Mouse (Mus musculus) gastrocnemius, adult 2 months (tissue): Measurements from ENCODE around the gene Amotl1. TPM values are rescaled to one million over a fixed set of nuclear protein-coding genes. Genes with fewer than 3 reads are reported as not detected.
"Not testable (repeated sequence)": the region's sequence is repeated elsewhere in the genome, so short reads cannot be mapped to it uniquely, and the experiment has no call there.

Source experiments
- DNase-seq: peaks from one replicate; pipeline ENCODE4 v3.0.0; 2022
- H3K27ac ChIP-seq: fragments of 200-600 bp; 2 replicates; pipeline ENCODE4 v1.8.1; 2022; ENCODE audit warnings: mild to moderate bottlenecking
- H3K4me3 ChIP-seq: fragments of 200-600 bp; 2 replicates; pipeline ENCODE4 v1.8.1; 2022; ENCODE audit warnings: mild to moderate bottlenecking, moderate library complexity
- CTCF ChIP-seq: fragments of 200-600 bp; IDR thresholded peaks from 2 replicates; pipeline ENCODE4 v1.8.1; 2022; ENCODE audit warnings: antibody characterized with exemption, mild to moderate bottlenecking, moderate library complexity
- intact Hi-C: fragments of 180-260 bp; cut with DNase I; formaldehyde crosslinking; loops from one replicate; pipeline ENCODE4 v1.15.1; 2025
- total RNA-seq, 2 experiments: library from RNA; stranded (reverse); gene quantifications; 2 replicates each; pipeline ENCODE4 v1.2.3; 2021

Gene Amotl1
- total RNA-seq, 2 experiments from 2014 or later, result 397 to 399 TPM

GRCm38 (mm10) chr9:14593880-14594279 is 51.0 kb downstream of the Amotl1 start:
- H3K27ac ChIP-seq, result peak overlapping the region; percentile 91
- no peak for TF ChIP-seq CTCF
- no peak overlapping the region for H3K4me3 ChIP-seq
- intact Hi-C loops, result no loop called here
- DNase-seq, result peak; percentile 56

GRCm38 (mm10) chr9:14590666-14591065 is 54.2 kb downstream of the Amotl1 start:
- intact Hi-C loops, result no loop called here
- no peak for DNase-seq
- no peak overlapping the region for H3K4me3 ChIP-seq
- peak overlapping the region; percentile 68 for H3K27ac ChIP-seq
- TF ChIP-seq CTCF, result no peak

- intact Hi-C loops, result loop anchor here (5.0 kb wide), 1 partner anchor 41 kb away; no protein-coding TSS in a partner anchor
- Histone ChIP-seq H3K4me3 (no peak overlapping the region), H3K27ac (peak overlapping the region; percentile 68)
- peak; percentile 61 for DNase-seq
- TF ChIP-seq CTCF, result no peak
Measured at GRCm38 (mm10) chr9:14588690-14589089, 56.2 kb downstream of the Amotl1 start.

- intact Hi-C loops, result loop anchor here (5.0 kb wide), 1 partner anchor 38 kb away; no protein-coding TSS in a partner anchor
- peak overlapping the region; percentile 63; the same call in 1 of the 2 replicates for H3K27ac ChIP-seq
- DNase-seq, result no peak
- H3K4me3 ChIP-seq, result no peak overlapping the region
- no peak for TF ChIP-seq CTCF
Measured at GRCm38 (mm10) chr9:14585702-14586101, 59.2 kb downstream of the Amotl1 start.

GRCm38 (mm10) chr9:14578960-14579359 is 65.9 kb downstream of the Amotl1 start:
- intact Hi-C loops, result no loop called here
- no peak overlapping the region for H3K27ac ChIP-seq

GRCm38 (mm10) chr9:14576359-14576758 is 68.5 kb downstream of the Amotl1 start:
- intact Hi-C loops, H3K4me3 ChIP-seq: not testable (repeated sequence)
- peak overlapping the region; percentile 67 for H3K27ac ChIP-seq
- DNase-seq, result peak; percentile 58

More at GRCm38 (mm10) chr9:14578960-14579359, 65.9 kb downstream of the Amotl1 start:
- DNase-seq, result no peak
- no peak overlapping the region for H3K4me3 ChIP-seq
- 0 out of 2 replicates have a peak, but pooled peaks have one; percentile 1 for TF ChIP-seq CTCF

- Histone ChIP-seq H3K27ac (peak overlapping the region; percentile 67), H3K4me3 (no peak overlapping the region)
- TF ChIP-seq CTCF, result no peak
- peak; percentile 47 for DNase-seq
- intact Hi-C loops, result no loop called here
Measured at GRCm38 (mm10) chr9:14574760-14575399, 70.0 kb downstream of the Amotl1 start.

- Histone ChIP-seq H3K4me3 (no peak overlapping the region), H3K27ac (no peak overlapping the region)
- DNase-seq, result no peak
- TF ChIP-seq CTCF, result no peak
- intact Hi-C loops, result no loop called here
Measured at GRCm38 (mm10) chr9:14569175-14569975, 75.5 kb downstream of the Amotl1 start.

- intact Hi-C loops, result no loop called here
- Histone ChIP-seq H3K4me3 (no peak overlapping the region), H3K27ac (no peak overlapping the region)
- no peak for TF ChIP-seq CTCF
- no peak for DNase-seq
Measured at GRCm38 (mm10) chr9:14568487-14568886, 76.4 kb downstream of the Amotl1 start.

GRCm38 (mm10) chr9:14564486-14564885 is 80.4 kb downstream of the Amotl1 start:
- Histone ChIP-seq H3K4me3 (no peak overlapping the region), H3K27ac (no peak overlapping the region)
- no peak for TF ChIP-seq CTCF
- intact Hi-C loops, result no loop called here
- DNase-seq, result no peak

- Histone ChIP-seq H3K27ac (peak overlapping the region; percentile 54), H3K4me3 (no peak overlapping the region)
- TF ChIP-seq CTCF, result no peak
- intact Hi-C loops, result no loop called here
- DNase-seq, result peak; percentile 81
Measured at GRCm38 (mm10) chr9:14563351-14563750, 81.5 kb downstream of the Amotl1 start.

GRCm38 (mm10) chr9:14560545-14560944 is 84.3 kb downstream of the Amotl1 start:
- DNase-seq, result no peak
- TF ChIP-seq CTCF, result no peak
- Histone ChIP-seq H3K4me3 (no peak overlapping the region), H3K27ac (no peak overlapping the region)
- intact Hi-C loops, result no loop called here

- intact Hi-C loops, result no loop called here
Measured at GRCm38 (mm10) chr9:14559996-14560395, 84.9 kb downstream of the Amotl1 start.

More at GRCm38 (mm10) chr9:14559996-14560395, 84.9 kb downstream of the Amotl1 start:
- peak overlapping the region; percentile 25; the same call in 1 of the 2 replicates for H3K27ac ChIP-seq
- TF ChIP-seq CTCF, result no peak
- H3K4me3 ChIP-seq, result no peak overlapping the region
- DNase-seq, result no peak
